Mouse (Mus musculus): ENCODE measurements around the gene Arid5a.

The Arid5a gene

GRCm38 (mm10) chr1:36294402-36294801, 13.1 kb upstream of the Arid5a start:
- DNase-seq (ENCODE audit: low spot score in 2 of 2): no peak

GRCm38 (mm10) chr1:36296466-36297149, 10.9 kb upstream of the Arid5a start:
- DNase-seq (ENCODE audit: low spot score in 2 of 2): no peak

- no peak for DNase-seq (ENCODE audit: low spot score in 2 of 2)
Observed at GRCm38 (mm10) chr1:36298107-36298506, 9.4 kb upstream of the Arid5a start.

GRCm38 (mm10) chr1:36299126-36299525, 8.4 kb upstream of the Arid5a start:
- no peak for DNase-seq (ENCODE audit: low spot score in 2 of 2)

GRCm38 (mm10) chr1:36299676-36300075, 7.9 kb upstream of the Arid5a start:
- DNase-seq (ENCODE audit: low spot score in 2 of 2): no peak

- no peak for DNase-seq (ENCODE audit: low spot score in 2 of 2)
Observed at GRCm38 (mm10) chr1:36300486-36300885, 7.0 kb upstream of the Arid5a start.

- no peak for DNase-seq (ENCODE audit: low spot score in 2 of 2)
Observed at GRCm38 (mm10) chr1:36302273-36302672, 5.3 kb upstream of the Arid5a start.

GRCm38 (mm10) chr1:36302957-36303356, 4.6 kb upstream of the Arid5a start:
- no peak for DNase-seq (ENCODE audit: low spot score in 2 of 2)

GRCm38 (mm10) chr1:36303381-36304320, 3.9 kb upstream of the Arid5a start:
- DNase-seq (ENCODE audit: low spot score in 2 of 2): peak; percentile 64 to 75

GRCm38 (mm10) chr1:36304764-36305163, 2.8 kb upstream of the Arid5a start:
- no peak for DNase-seq (ENCODE audit: low spot score in 2 of 2)

- DNase-seq (ENCODE audit: low spot score in 2 of 2): no peak
Observed at GRCm38 (mm10) chr1:36306120-36306519, 1.4 kb upstream of the Arid5a start.

- DNase-seq (ENCODE audit: low spot score in 2 of 2): no peak
Observed at GRCm38 (mm10) chr1:36307121-36307494, 425 bp upstream of the Arid5a start.

GRCm38 (mm10) chr1:36308451-36308901, 943 bp downstream of the Arid5a start:
- peak in 1 of 2 experiments; percentile 18 for DNase-seq (ENCODE audit: low spot score in 2 of 2)

- DNase-seq (ENCODE audit: low spot score in 2 of 2): no peak
Observed at GRCm38 (mm10) chr1:36308966-36309475, 1.5 kb downstream of the Arid5a start.

- peak; percentile 30 to 58 for DNase-seq (ENCODE audit: low spot score in 2 of 2)
Observed at GRCm38 (mm10) chr1:36309498-36309901, 2.0 kb downstream of the Arid5a start.

GRCm38 (mm10) chr1:36314959-36315775, 7.6 kb downstream of the Arid5a start:
- DNase-seq (ENCODE audit: low spot score in 2 of 2): no peak

GRCm38 (mm10) chr1:36315776-36316100, 8.2 kb downstream of the Arid5a start:
- no peak for DNase-seq (ENCODE audit: low spot score in 2 of 2)

GRCm38 (mm10) chr1:36321164-36321563, 13.6 kb downstream of the Arid5a start:
- no peak for DNase-seq (ENCODE audit: low spot score in 2 of 2)

GRCm38 (mm10) chr1:36321829-36322573, 14.5 kb downstream of the Arid5a start:
- no peak for DNase-seq (ENCODE audit: low spot score in 2 of 2)

- no peak for DNase-seq (ENCODE audit: low spot score in 2 of 2)
Observed at GRCm38 (mm10) chr1:36323076-36323475, 15.5 kb downstream of the Arid5a start.

All from frontal cortex, postnatal 14 days (tissue).